Mouse (Mus musculus) thymus, adult 2 months (tissue): ENCODE measurements around the gene Egfr.

ENCODE experiments used
- CTCF ChIP-seq: fragments of 200-500 bp; IDR thresholded peaks from 2 replicates; pipeline ENCODE4 v1.5.1; 2012; ENCODE audit warnings: mild to moderate bottlenecking, control low read depth, low read length, moderate library complexity, borderline replicate concordance; ENCODE audit not compliant: control insufficient read depth, poor library complexity, insufficient read depth; ENCODE audit errors: extremely low read depth
- POLR2A ChIP-seq: fragments of 200-500 bp; IDR thresholded peaks from 2 replicates; pipeline ENCODE4 v1.6.1; 2012; ENCODE audit warnings: mild to moderate bottlenecking, low read length, control low read depth, moderate library complexity; ENCODE audit not compliant: control insufficient read depth, poor library complexity, insufficient read depth; ENCODE audit errors: extremely low read depth

- TF ChIP-seq CTCF = no peak
- no peak for TF ChIP-seq POLR2A
Observed at GRCm38 (mm10) chr11:16772717-16773116, 20.7 kb downstream of the Egfr start.
